Mouse (Mus musculus) neural tube, embryonic 15.5 days (tissue): ENCODE measurements around the gene Wfdc6a. TPM values are rescaled to one million over a fixed set of nuclear protein-coding genes. Genes with fewer than 3 reads are reported as not detected.
"Not testable (repeated sequence)": the region's sequence is repeated elsewhere in the genome, so short reads cannot be mapped to it uniquely, and the experiment has no call there.

Experiments
- ATAC-seq: fragments of 200-750 bp; cut with Nextera tagmentation; 2 replicates; pipeline ENCODE4 v1.8.0; 2017; ENCODE audit warnings: mild to moderate bottlenecking, moderate TSS enrichment, moderate library complexity; ENCODE audit not compliant: low FRiP score
- H3K27ac ChIP-seq: fragments of 300-500 bp; sonication (generic); replicated peaks from 2 replicates; pipeline ENCODE4 v1.5.1; 2015; ENCODE audit warnings: mild to moderate bottlenecking, inconsistent platforms
- H3K27me3 ChIP-seq: fragments of 300-500 bp; sonication (generic); replicated peaks from 2 replicates; pipeline ENCODE4 v1.6.1; 2015; ENCODE audit warnings: inconsistent platforms
- H3K36me3 ChIP-seq: fragments of 300-500 bp; sonication (generic); 2 replicates; pipeline ENCODE4 v1.6.1; 2015; ENCODE audit warnings: inconsistent platforms
- H3K4me1 ChIP-seq: fragments of 300-500 bp; sonication (generic); 2 replicates; pipeline ENCODE4 v1.6.1; 2015; ENCODE audit warnings: inconsistent platforms
- H3K4me2 ChIP-seq: fragments of 300-500 bp; sonication (generic); 2 replicates; pipeline ENCODE4 v1.6.1; 2015; ENCODE audit warnings: inconsistent platforms, mild to moderate bottlenecking, moderate library complexity
- H3K4me3 ChIP-seq: fragments of 300-500 bp; sonication (generic); replicated peaks from 2 replicates; pipeline ENCODE4 v1.5.1; 2015; ENCODE audit warnings: mild to moderate bottlenecking, inconsistent platforms
- H3K9ac ChIP-seq: fragments of 300-500 bp; sonication (generic); replicated peaks from 2 replicates; pipeline ENCODE4 v1.6.1; 2015; ENCODE audit warnings: mild to moderate bottlenecking, inconsistent platforms
- H3K9me3 ChIP-seq: fragments of 300-500 bp; sonication (generic); replicated peaks from 2 replicates; pipeline ENCODE4 v1.6.1; 2016; ENCODE audit warnings: inconsistent platforms
- WGBS: fragments of 180-500 bp; shearing (Covaris S2); methylation state at CpG from one replicate; pipeline ENCODE4 v1.1.7; 2015; ENCODE audit warnings: mixed read lengths; 5-methylcytosine and 5-hydroxymethylcytosine counted together
- polyA plus RNA-seq: library from polyadenylated mRNA; unstranded; fragments of >200 nt; fragmentation: Nextera tagmentation; extraction: Ambion mirVana; gene quantifications from 2 replicates; pipeline ENCODE4 v1.2.1, GENCODE M21; 2015

The Wfdc6a gene
- polyA plus RNA-seq: 0.31 TPM in 1 of 2 replicates, not detected in the other

GRCm38 (mm10) chr2:164585025-164585725, at the start of gene Wfdc6a:
Gene Wfdc6a, minus strand, starts transcription at chr2:164585447.
- H3K4me3 ChIP-seq, ATAC-seq, H3K27ac ChIP-seq, H3K9ac ChIP-seq, H3K9me3 ChIP-seq, H3K27me3 ChIP-seq, H3K4me1 ChIP-seq, H3K4me2 ChIP-seq, H3K36me3 ChIP-seq: not testable (repeated sequence)
- 65% methylated on average over 13 of the region's 13 CpGs for WGBS

- no peak overlapping the region for H3K4me2 ChIP-seq
- no peaks in the 10 kb centered on the region for H3K4me1 ChIP-seq
- H3K27me3 ChIP-seq: no peaks in the 10 kb centered on the region
- WGBS: 82% methylated on average over 4 of the region's 4 CpGs
- H3K27ac ChIP-seq: no peak overlapping the region
- H3K9me3 ChIP-seq: no peaks in the 10 kb centered on the region
- no peak for ATAC-seq
- no peaks in the 10 kb centered on the region for H3K36me3 ChIP-seq
- no peak overlapping the region for H3K4me3 ChIP-seq
- H3K9ac ChIP-seq: no peak overlapping the region
Observed at GRCm38 (mm10) chr2:164621775-164622174, 36.5 kb upstream of the Wfdc6a start.

DNA sequence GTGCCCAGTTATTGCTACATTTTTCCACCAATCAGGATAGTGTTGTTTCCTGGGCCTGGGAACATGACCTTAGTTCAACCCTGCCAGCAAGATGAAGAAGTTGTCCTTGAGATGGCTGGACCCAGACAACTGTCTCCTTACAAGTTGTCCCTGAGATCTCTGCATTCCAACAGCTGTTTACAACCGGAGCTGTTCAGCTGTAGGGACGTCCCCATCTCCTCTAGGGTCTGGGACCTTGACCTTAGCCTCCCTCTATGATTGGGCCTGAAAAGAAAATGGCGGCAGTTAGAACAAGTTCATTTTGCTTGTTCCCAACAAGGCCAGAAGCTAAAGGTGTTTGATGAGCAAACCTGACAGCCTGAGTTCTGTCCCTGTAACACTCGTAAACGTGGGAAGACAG, 33.8 kb upstream of the Wfdc6a start:
- ATAC-seq: no peak
- no peaks in the 10 kb centered on the region for H3K27me3 ChIP-seq
- no peak overlapping the region for H3K9ac ChIP-seq
- no peaks in the 10 kb centered on the region for H3K9me3 ChIP-seq
- H3K27ac ChIP-seq: no peak overlapping the region
- 86% methylated on average over 5 of the region's 5 CpGs for WGBS
- H3K36me3 ChIP-seq: no peaks in the 10 kb centered on the region
- H3K4me3 ChIP-seq: no peak overlapping the region
- H3K4me1 ChIP-seq: no peaks in the 10 kb centered on the region
- no peak overlapping the region for H3K4me2 ChIP-seq

DNA sequence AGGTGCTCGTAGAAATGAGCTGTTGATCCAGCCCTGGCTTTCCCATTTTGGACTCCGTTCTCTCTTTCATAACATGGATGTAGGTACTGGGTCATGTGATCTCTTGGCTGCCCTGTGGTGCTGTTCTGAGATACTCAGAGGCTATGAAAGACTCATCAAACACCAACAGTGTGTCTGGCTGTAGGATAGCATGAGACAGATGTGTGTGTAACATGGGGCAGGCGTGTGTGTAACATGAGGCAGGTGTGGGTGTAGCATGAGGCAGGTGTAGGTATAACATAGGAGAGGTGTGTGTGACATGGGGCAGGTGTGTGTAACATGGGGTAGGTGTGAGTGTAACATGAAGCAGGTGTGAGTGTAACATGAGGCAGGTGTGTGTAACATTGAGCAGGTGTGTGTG, 30.1 kb upstream of the Wfdc6a start:
- Histone ChIP-seq H3K9ac (no peak overlapping the region), H3K4me2 (no peak overlapping the region), H3K27me3 (no peaks in the 10 kb centered on the region), H3K4me1 (no peaks in the 10 kb centered on the region), H3K36me3 (no peaks in the 10 kb centered on the region), H3K4me3 (no peak overlapping the region), H3K9me3 (no peaks in the 10 kb centered on the region), H3K27ac (no peak overlapping the region)
- 90% methylated on average over 3 of the region's 3 CpGs for WGBS
- ATAC-seq: no peak

GRCm38 (mm10) chr2:164613471-164613870, 28.2 kb upstream of the Wfdc6a start, which contains the start of the genes Wfdc6b and Wfdc8:
Gene Wfdc6b, plus strand, starts transcription at chr2:164613522.
Gene Wfdc8, minus strand, starts transcription at chr2:164613626.
- not testable (repeated sequence) for H3K4me3 ChIP-seq, ATAC-seq, H3K4me1 ChIP-seq, H3K27me3 ChIP-seq, H3K9me3 ChIP-seq, H3K4me2 ChIP-seq, H3K9ac ChIP-seq, H3K36me3 ChIP-seq, H3K27ac ChIP-seq
- WGBS: 56% methylated on average over 8 of the region's 8 CpGs

DNA sequence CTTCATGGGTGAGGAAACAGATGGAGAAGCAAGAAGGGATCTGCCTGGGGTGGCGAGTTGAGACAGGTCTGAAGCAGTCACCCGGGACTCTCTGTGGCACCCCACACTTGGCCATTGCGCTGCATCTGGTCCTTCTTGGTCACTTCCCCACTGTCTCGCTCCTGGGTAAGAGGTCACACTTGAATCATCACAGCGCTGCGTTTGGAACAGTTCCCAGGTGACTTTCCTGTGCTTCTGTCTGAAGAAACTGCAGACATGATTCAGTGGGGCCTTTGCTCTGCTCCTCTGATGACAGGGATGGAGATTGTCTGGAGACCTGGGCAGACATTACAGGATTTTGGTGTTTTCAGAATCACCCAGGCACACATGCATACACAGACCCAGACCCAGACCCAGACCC, 23.5 kb upstream of the Wfdc6a start:
- H3K4me1 ChIP-seq: no peaks in the 10 kb centered on the region
- no peak overlapping the region for H3K27ac ChIP-seq
- H3K4me3 ChIP-seq: no peak overlapping the region
- no peak overlapping the region for H3K9ac ChIP-seq
- 78% methylated on average over 6 of the region's 6 CpGs for WGBS
- no peaks in the 10 kb centered on the region for H3K36me3 ChIP-seq
- H3K9me3 ChIP-seq: no peaks in the 10 kb centered on the region
- H3K4me2 ChIP-seq: no peak overlapping the region
- no peaks in the 10 kb centered on the region for H3K27me3 ChIP-seq
- ATAC-seq: no peak

DNA sequence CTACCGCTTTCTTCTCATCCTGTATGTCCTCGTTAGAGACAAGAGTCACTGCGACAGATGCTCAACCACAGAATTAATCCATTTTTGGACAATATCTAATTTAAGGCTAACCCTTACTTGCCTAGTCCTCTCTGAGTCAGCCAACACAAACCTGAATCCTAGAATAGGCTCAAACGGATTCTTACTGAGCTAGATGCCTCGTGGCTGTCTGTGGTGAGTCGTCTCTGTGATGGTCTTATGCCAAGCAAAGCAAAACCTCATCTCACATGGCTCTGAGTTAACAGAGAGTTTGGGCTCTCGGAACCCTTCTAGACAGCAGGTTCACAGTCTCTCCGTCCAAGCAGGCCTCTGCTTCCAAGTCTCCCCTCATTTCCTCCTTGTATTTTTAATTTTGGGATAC, 19.2 kb upstream of the Wfdc6a start:
- Histone ChIP-seq H3K27ac (no peak overlapping the region), H3K9ac (no peak overlapping the region), H3K4me3 (no peak overlapping the region), H3K36me3 (no peaks in the 10 kb centered on the region), H3K9me3 (no peaks in the 10 kb centered on the region), H3K27me3 (no peaks in the 10 kb centered on the region), H3K4me1 (no peaks in the 10 kb centered on the region), H3K4me2 (no peak overlapping the region)
- WGBS: 92% methylated on average over 8 of the region's 8 CpGs
- no peak for ATAC-seq

- Histone ChIP-seq H3K4me2 (no peak overlapping the region), H3K4me3 (no peak overlapping the region), H3K36me3 (no peaks in the 10 kb centered on the region), H3K4me1 (no peaks in the 10 kb centered on the region), H3K27me3 (no peaks in the 10 kb centered on the region), H3K27ac (no peak overlapping the region), H3K9me3 (no peaks in the 10 kb centered on the region), H3K9ac (no peak overlapping the region)
- 92% methylated on average over 3 of the region's 3 CpGs for WGBS
- ATAC-seq: no peak
Observed at GRCm38 (mm10) chr2:164603482-164603881, 18.2 kb upstream of the Wfdc6a start.

GRCm38 (mm10) chr2:164600179-164600578, 14.9 kb upstream of the Wfdc6a start:
- no peak for ATAC-seq
- Histone ChIP-seq H3K36me3 (no peaks in the 10 kb centered on the region), H3K4me2 (no peak overlapping the region), H3K4me1 (no peaks in the 10 kb centered on the region), H3K27ac (no peak overlapping the region), H3K9ac (no peak overlapping the region), H3K27me3 (no peaks in the 10 kb centered on the region), H3K4me3 (no peak overlapping the region), H3K9me3 (no peaks in the 10 kb centered on the region)
- 61% methylated on average over 3 of the region's 3 CpGs for WGBS

- H3K4me1 ChIP-seq: no peaks in the 10 kb centered on the region
- no peak within 1 kb of the TSS for H3K27ac ChIP-seq
- WGBS: 79% methylated on average over 4 of the region's 4 CpGs
- no peaks in the 10 kb centered on the region for H3K27me3 ChIP-seq
- no peak within 1 kb of the TSS for H3K4me2 ChIP-seq
- H3K4me3 ChIP-seq: no peak within 1 kb of the TSS
- no peak for ATAC-seq
- no peak within 1 kb of the TSS for H3K9ac ChIP-seq
- H3K36me3 ChIP-seq: no peaks in the 10 kb centered on the region
- no peaks in the 10 kb centered on the region for H3K9me3 ChIP-seq
Observed at GRCm38 (mm10) chr2:164593494-164593893, 8.2 kb upstream of the Wfdc6a start, which contains the start of gene Eppin. Gene Eppin, minus strand, starts transcription at chr2:164593594.

GRCm38 (mm10) chr2:164592014-164592413, 6.8 kb upstream of the Wfdc6a start:
- Histone ChIP-seq H3K9ac (no peak overlapping the region), H3K4me3 (no peak overlapping the region), H3K4me1 (no peaks in the 10 kb centered on the region), H3K27me3 (no peaks in the 10 kb centered on the region), H3K27ac (no peak overlapping the region), H3K9me3 (no peaks in the 10 kb centered on the region), H3K36me3 (no peaks in the 10 kb centered on the region), H3K4me2 (no peak overlapping the region)
- no peak for ATAC-seq
- 10% methylated on average over 4 of the region's 4 CpGs for WGBS

DNA sequence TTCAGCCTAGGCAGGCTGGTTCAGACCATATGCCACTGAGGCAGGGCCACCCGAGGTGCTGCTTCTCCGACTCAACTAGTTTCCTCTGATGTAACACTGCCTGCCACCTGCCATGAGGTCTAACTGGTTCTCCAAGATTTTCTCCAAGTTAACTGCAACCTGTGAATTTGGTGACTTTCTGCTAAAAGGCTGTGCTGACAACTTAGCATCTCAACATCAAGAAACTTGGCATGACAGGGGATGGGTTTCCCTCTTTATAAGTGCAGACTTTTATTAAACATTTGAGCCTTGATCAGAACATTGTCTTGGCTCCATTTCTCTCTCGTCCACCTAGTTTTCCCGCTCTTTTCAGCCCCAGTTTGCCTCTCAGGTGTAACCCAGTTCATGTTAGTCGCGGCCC, 11.9 kb downstream of the Wfdc6a start, which contains the start of gene Spint3:
Gene Spint3, minus strand, starts transcription at position 101 of the 400 bp plus-strand sequence.
- WGBS: 89% methylated on average over 6 of the region's 6 CpGs
- H3K27ac ChIP-seq, H3K4me1 ChIP-seq, H3K9ac ChIP-seq, H3K27me3 ChIP-seq, H3K4me2 ChIP-seq, H3K4me3 ChIP-seq, H3K36me3 ChIP-seq, ATAC-seq, H3K9me3 ChIP-seq: not testable (repeated sequence)
